ENCODE assay signal across 27 mouse cellular contexts in the genomic region with DNA sequence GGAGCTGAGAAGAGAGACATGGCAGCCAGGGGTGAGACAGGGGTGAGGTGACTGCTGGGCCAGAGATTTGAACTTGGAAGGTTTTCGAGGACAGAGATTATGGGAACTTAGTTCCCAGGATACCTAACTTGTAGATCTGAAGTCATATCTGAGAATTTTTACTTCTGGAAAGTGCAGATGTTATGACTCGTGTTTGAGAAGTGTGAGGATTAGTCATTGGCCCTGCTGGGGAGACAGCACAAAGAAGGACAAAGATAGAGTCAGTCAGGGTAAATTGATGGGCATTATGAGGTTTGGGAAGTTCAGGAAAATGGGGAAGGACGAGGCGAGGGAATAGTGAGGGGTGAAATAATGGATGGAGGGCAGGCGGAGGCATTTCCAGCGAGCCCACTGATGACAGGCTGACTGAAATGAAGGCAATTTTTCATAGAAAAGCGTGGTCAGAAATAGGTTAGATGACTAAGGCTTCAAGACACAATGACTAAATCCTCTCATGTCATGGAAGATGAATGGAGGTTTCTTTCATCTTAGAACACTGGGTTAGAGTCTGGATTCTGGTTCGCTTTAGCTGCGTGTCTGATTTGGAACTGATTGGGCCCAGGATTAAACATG. TPM values are rescaled to one million over a fixed set of nuclear protein-coding genes. Genes with fewer than 3 reads are reported as not detected.
DNase-seq lines count a peak whose midpoint lies in the region; ATAC-seq and TF ChIP-seq lines count a peak whose summit lies in the region.
"Had no signal": no experiment of that assay in that cellular context is flagged by ENCODE, and none has a peak within 500 bp of the region (broad histone marks: within the 10 kb centered on the region; RNA-seq: fewer than 3 reads in every experiment).

No protein-coding gene starts in this region.

- POLR2A ChIA-PET in Patski (lab: Charles Lee): no interaction called here

- H3K27me3 ChIP-seq in Patski: no peaks in the 10 kb centered on the region
- H3K27me3 ChIP-seq: embryonic facial prominence, embryonic 12.5 days; embryonic facial prominence, embryonic 15.5 days; forebrain, embryonic 13.5 days; heart, embryonic 12.5 days; heart, embryonic 15.5 days had no signal

- peak; percentile 58 for ATAC-seq in Patski
- ATAC-seq: forebrain, embryonic 13.5 days; forebrain, embryonic 16.5 days; hindbrain, postnatal 0 days; inflammation-experienced regulatory T-cells, adult 6 months; intestine, embryonic 16.5 days had no signal

- CTCF ChIA-PET in Patski (lab: Charles Lee): no interaction called here

- DNase-seq in adrenal gland, adult 2 months: peak; percentile 60
- DNase-seq in adrenal gland, postnatal 4 days (ENCODE audit: low spot score in 2 of 2): no peak
- DNase-seq in 3T3-L1 (ENCODE audit: low read depth, low spot score): peak; percentile 79
- peak; percentile 46 for DNase-seq in Patski (ENCODE audit: low read depth, low spot score)
- DNase-seq in fibroblast of lung, adult 2 months (ENCODE audit: low read depth): peak; percentile 41
- no peak for DNase-seq in gastrocnemius, postnatal 4 days (ENCODE audit: low spot score in 2 of 2)
- DNase-seq in lung, postnatal 10 days: no peak
- DNase-seq: adrenal gland, adult 8-10 months; cerebellum, adult 2 months; cerebellum, adult 9-11 months; cerebellum, postnatal 25 days; gastrocnemius, postnatal 10 days; gastrocnemius, postnatal 36 days; heart, adult 18-20 months; heart, postnatal 10 days; heart, postnatal 36 days; kidney, adult 18-20 months; kidney, adult 9 months had no signal

- TF ChIP-seq CTCF in Patski (IDR thresholded peaks at IDR 0.05): no peak

- in situ Hi-C loops in Patski (cut with MboI; ENCODE audit: low pct_unique_long_range_greater_than_20kb): loop anchor here (25.0 kb wide), 1 partner anchor 1620 kb away; no protein-coding TSS in a partner anchor

RNA-seq across cellular contexts. Expression of a gene that starts 42.6 kb away (rescaled TPM):
- 100 to 1,000 TPM; 100 to 104 TPM for total RNA-seq in adrenal gland, adult 2 months (2021)
- 19.8 and 20.7 TPM in 2 replicates for polyA plus RNA-seq in adrenal gland, adult 2 months (2012; rRNA removed)
- total RNA-seq in adrenal gland, postnatal 4 days (2021): 10 to 100 TPM; 57.4 to 75.0 TPM
- polyA plus RNA-seq in Patski (2021): 35.8 TPM
- total RNA-seq in gastrocnemius, postnatal 4 days (2021): 10 to 100 TPM; 15.2 to 24.1 TPM

Comparison
In these comparisons a context has a peak if more than half of its experiments do, and no peak if none do; other contexts are left out.
1. DNase-seq: peak in adrenal gland, adult 2 months (single experiment), 3T3-L1 (single experiment), Patski (single experiment) and fibroblast of lung, adult 2 months (single experiment); none in adrenal gland, postnatal 4 days (0 of 2), gastrocnemius, postnatal 4 days (0 of 2) and lung, postnatal 10 days (single experiment).